Mouse (Mus musculus): ENCODE results near the gene Fam89b. TPM values are rescaled to one million over a fixed set of nuclear protein-coding genes. Genes with fewer than 3 reads are reported as not detected.

Gene Fam89b
- polyA plus RNA-seq, 2 experiments, result 125 to 169 TPM

DNA sequence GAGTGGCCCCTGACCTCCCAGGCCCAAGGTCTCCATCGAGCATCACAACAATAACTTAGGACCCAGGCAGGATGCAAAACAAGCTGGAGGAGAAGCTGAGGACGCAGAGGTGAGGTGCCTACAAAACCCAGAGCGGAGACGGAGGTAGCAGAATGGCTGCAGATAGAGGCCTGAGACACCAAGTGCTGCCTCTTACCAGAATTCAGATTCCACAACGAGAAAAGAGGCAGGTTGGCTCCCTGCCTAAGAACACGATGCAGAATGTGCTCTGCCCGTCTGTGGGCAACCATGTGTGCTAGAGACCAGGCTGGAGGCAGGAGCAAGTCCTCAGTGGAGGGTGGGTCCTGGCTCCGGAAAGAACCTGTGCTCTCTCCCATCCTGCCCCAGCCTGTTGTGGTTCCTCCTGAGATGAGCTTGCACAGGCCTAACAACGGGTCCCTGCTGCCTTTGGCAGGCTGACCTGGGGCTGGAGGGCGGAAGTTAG, 36.5 kb downstream of the Fam89b start:
- Histone ChIP-seq H3K27ac (replicated peaks; ENCODE audit: low read depth, low read length) (peak overlapping the region; percentile 61), H3K9me3 (ENCODE audit: control insufficient read depth, low read length) (no peaks in the 10 kb centered on the region), H3K9ac (ENCODE audit: low read depth, low read length, severe bottlenecking) (peak overlapping the region; percentile 79; the same call in 1 of the 2 replicates), H3K27me3 (ENCODE audit: control insufficient read depth, insufficient read depth, low read length) (no peaks in the 10 kb centered on the region), H3K4me3 (replicated peaks; ENCODE audit: low read length) (peak overlapping the region; percentile 88; the same call in 1 of the 2 replicates), H3K4me1 (ENCODE audit: control insufficient read depth, insufficient read depth, low read length) (peaks cover 26% of the 10 kb centered on the region), H3K4me2 (replicated peaks; ENCODE audit: low read depth, low read length, severe bottlenecking) (peak overlapping the region; percentile 8; the same call in 1 of the 2 replicates), H3K36me3 (ENCODE audit: control insufficient read depth, insufficient read depth, low read length) (peaks cover 69% of the 10 kb centered on the region)
- ATAC-seq (ENCODE audit: low FRiP score, low read depth) (no peak), DNase-seq (ENCODE audit: low spot score) (no peak)
- WGBS, result 78% methylated on average over 10 of the region's 10 CpGs
- no peak for TF ChIP-seq POLR2A (IDR thresholded peaks at IDR 0.05; ENCODE audit: borderline replicate concordance, extremely low read depth, insufficient read depth, insufficient read length)

- DNase-seq (ENCODE audit: low spot score) (no peak), ATAC-seq (ENCODE audit: low FRiP score, low read depth) (no peak)
- Histone ChIP-seq H3K4me2 (replicated peaks; ENCODE audit: low read depth, low read length, severe bottlenecking) (peak overlapping the region; percentile 77), H3K4me1 (ENCODE audit: control insufficient read depth, insufficient read depth, low read length) (peaks cover 26% of the 10 kb centered on the region), H3K4me3 (replicated peaks; ENCODE audit: low read length) (peak overlapping the region; percentile 88), H3K9ac (ENCODE audit: low read depth, low read length, severe bottlenecking) (peak overlapping the region; percentile 79), H3K9me3 (ENCODE audit: control insufficient read depth, low read length) (no peaks in the 10 kb centered on the region), H3K27ac (replicated peaks; ENCODE audit: low read depth, low read length) (peak overlapping the region; percentile 61), H3K36me3 (ENCODE audit: control insufficient read depth, insufficient read depth, low read length) (peaks cover 62% of the 10 kb centered on the region), H3K27me3 (ENCODE audit: control insufficient read depth, insufficient read depth, low read length) (no peaks in the 10 kb centered on the region)
- 64% methylated on average over 10 of the region's 10 CpGs for WGBS
- TF ChIP-seq POLR2A (IDR thresholded peaks at IDR 0.05; ENCODE audit: borderline replicate concordance, extremely low read depth, insufficient read depth, insufficient read length), result no peak
These were observed 37.2 kb downstream of the Fam89b start for GRCm38 (mm10) chr19:5692086-5692912.

- no peaks in the 10 kb centered on the region for H3K9me3 ChIP-seq (ENCODE audit: control insufficient read depth, low read length)
- WGBS, result 88% methylated on average over 5 of the region's 5 CpGs
- ATAC-seq (ENCODE audit: low FRiP score, low read depth) (no peak), DNase-seq (ENCODE audit: low spot score) (no peak)
- peak overlapping the region; percentile 79 for H3K9ac ChIP-seq (ENCODE audit: low read depth, low read length, severe bottlenecking)
- H3K27ac ChIP-seq (replicated peaks; ENCODE audit: low read depth, low read length), result peak overlapping the region; percentile 61
- H3K4me2 ChIP-seq (replicated peaks; ENCODE audit: low read depth, low read length, severe bottlenecking), result peak overlapping the region; percentile 77
- peaks cover 26% of the 10 kb centered on the region for H3K4me1 ChIP-seq (ENCODE audit: control insufficient read depth, insufficient read depth, low read length)
- peaks cover 59% of the 10 kb centered on the region for H3K36me3 ChIP-seq (ENCODE audit: control insufficient read depth, insufficient read depth, low read length)
- TF ChIP-seq POLR2A (IDR thresholded peaks at IDR 0.05; ENCODE audit: borderline replicate concordance, extremely low read depth, insufficient read depth, insufficient read length), result no peak
- H3K27me3 ChIP-seq (ENCODE audit: control insufficient read depth, insufficient read depth, low read length), result no peaks in the 10 kb centered on the region
- peak overlapping the region; percentile 88 for H3K4me3 ChIP-seq (replicated peaks; ENCODE audit: low read length)
These were observed 37.9 kb downstream of the Fam89b start for GRCm38 (mm10) chr19:5691601-5692000.

GRCm38 (mm10) chr19:5690343-5690735, 39.1 kb downstream of the Fam89b start:
- no peak for DNase-seq (ENCODE audit: low spot score)
- H3K36me3 ChIP-seq (ENCODE audit: control insufficient read depth, insufficient read depth, low read length), result peaks cover 59% of the 10 kb centered on the region
- H3K9me3 ChIP-seq (ENCODE audit: control insufficient read depth, low read length), result no peaks in the 10 kb centered on the region
- WGBS, result 68% methylated on average over 15 of the region's 15 CpGs
- H3K4me2 ChIP-seq (replicated peaks; ENCODE audit: low read depth, low read length, severe bottlenecking), result peak overlapping the region; percentile 77
- peak overlapping the region; percentile 79 for H3K9ac ChIP-seq (ENCODE audit: low read depth, low read length, severe bottlenecking)
- no peaks in the 10 kb centered on the region for H3K27me3 ChIP-seq (ENCODE audit: control insufficient read depth, insufficient read depth, low read length)
- peak overlapping the region; percentile 88 for H3K4me3 ChIP-seq (replicated peaks; ENCODE audit: low read length)
- no peak for ATAC-seq (ENCODE audit: low FRiP score, low read depth)
- H3K27ac ChIP-seq (replicated peaks; ENCODE audit: low read depth, low read length), result peak overlapping the region; percentile 91; the same call in 1 of the 2 replicates
- TF ChIP-seq POLR2A (IDR thresholded peaks at IDR 0.05; ENCODE audit: borderline replicate concordance, extremely low read depth, insufficient read depth, insufficient read length), result no peak
- peaks cover 26% of the 10 kb centered on the region for H3K4me1 ChIP-seq (ENCODE audit: control insufficient read depth, insufficient read depth, low read length)

DNA sequence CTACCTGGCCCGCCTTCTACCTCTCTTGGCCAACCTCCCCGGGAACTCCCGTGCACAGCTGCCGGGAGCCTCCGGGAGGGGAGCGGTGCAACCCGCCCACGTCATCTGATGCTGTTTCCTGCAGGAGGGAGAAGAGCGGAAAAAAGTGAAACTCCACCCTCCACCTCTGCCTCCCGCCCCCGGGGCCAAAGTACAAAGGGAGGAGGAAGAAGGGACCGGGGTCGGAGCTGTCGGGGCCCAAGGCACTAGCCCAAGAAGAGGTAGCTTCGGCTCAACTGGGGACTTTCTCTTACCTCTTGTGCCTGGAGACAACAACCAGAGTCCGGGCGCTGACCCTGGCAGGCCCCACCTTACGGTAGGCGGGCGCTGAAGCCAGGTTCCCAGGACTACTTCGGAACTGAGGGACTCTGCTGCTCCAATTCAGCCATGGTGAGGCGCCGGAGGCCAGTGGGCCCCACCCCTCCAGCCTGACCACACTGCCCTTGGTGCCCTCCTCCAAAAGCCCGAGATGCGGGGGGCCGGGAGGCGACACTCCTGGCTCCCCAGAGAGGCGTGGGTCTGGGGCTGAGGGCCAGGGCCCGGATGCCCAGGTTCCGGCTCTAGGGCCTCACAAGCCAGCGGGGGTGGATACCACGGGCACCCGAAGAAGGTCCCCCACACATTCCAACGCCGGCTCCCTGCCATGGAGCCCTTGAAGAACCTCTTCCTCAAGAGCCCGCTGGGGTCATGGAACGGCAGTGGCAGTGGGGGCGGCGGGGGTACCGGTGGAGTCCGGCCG, 39.7 kb downstream of the Fam89b start:
- WGBS, result 9% methylated on average over 39 of the region's 42 CpGs
- ATAC-seq (ENCODE audit: low FRiP score, low read depth), result peak; percentile 56
- peak overlapping the region; percentile 88 for H3K4me3 ChIP-seq (replicated peaks; ENCODE audit: low read length)

More for the DNA sequence above, 39.7 kb downstream of the Fam89b start:
- H3K27ac ChIP-seq (replicated peaks; ENCODE audit: low read depth, low read length), result peak overlapping the region; percentile 91
- H3K27me3 ChIP-seq (ENCODE audit: control insufficient read depth, insufficient read depth, low read length), result no peaks in the 10 kb centered on the region
- peak overlapping the region; percentile 79 for H3K9ac ChIP-seq (ENCODE audit: low read depth, low read length, severe bottlenecking)
- DNase-seq (ENCODE audit: low spot score), result peak; percentile 89
- H3K4me2 ChIP-seq (replicated peaks; ENCODE audit: low read depth, low read length, severe bottlenecking), result peak overlapping the region; percentile 77
- 0 out of 2 replicates have a peak, but pooled peaks have one; percentile 18 for TF ChIP-seq POLR2A (IDR thresholded peaks at IDR 0.05; ENCODE audit: borderline replicate concordance, extremely low read depth, insufficient read depth, insufficient read length)
- peaks cover 26% of the 10 kb centered on the region for H3K4me1 ChIP-seq (ENCODE audit: control insufficient read depth, insufficient read depth, low read length)
- no peaks in the 10 kb centered on the region for H3K9me3 ChIP-seq (ENCODE audit: control insufficient read depth, low read length)
- peaks cover 59% of the 10 kb centered on the region for H3K36me3 ChIP-seq (ENCODE audit: control insufficient read depth, insufficient read depth, low read length)
